Mouse (Mus musculus): ENCODE results near the gene Slc52a3.

DNA sequence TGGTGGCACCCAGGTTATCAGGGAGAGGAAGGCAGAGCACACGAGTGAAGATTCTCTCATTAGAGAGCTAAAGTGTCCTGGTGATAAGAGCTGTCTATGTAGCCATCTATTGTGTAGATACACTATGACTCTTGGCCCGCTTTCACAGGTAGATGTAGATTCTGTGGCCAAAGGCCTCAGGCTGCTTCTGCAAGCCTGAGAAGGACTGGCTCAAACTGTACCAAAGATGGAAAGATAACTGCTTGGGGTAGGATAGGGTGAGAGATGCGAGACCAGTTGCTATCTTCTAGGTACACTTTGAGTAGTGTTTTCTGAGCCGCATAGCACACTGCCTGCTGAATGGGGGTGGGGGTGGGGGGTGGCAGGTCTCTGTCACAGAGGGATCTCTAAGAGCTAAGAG lies 2.6 kb downstream of the Slc52a3 start:
- TF ChIP-seq CTCF (IDR thresholded peaks at IDR 0.05; ENCODE audit: low read depth) (no peak), EP300 (IDR thresholded peaks at IDR 0.05; ENCODE audit: low read depth) (no peak)
